10 mouse cellular contexts compared by ENCODE assay signal in genomic region chr13:75941518-75942295, GRCm38 (mm10). TPM values are rescaled to one million over a fixed set of nuclear protein-coding genes. Genes with fewer than 3 reads are reported as not detected.
DNase-seq lines count a peak whose midpoint lies in the region; ATAC-seq and TF ChIP-seq lines count a peak whose summit lies in the region.
"Had no signal": no experiment of that assay in that cellular context is flagged by ENCODE, and none has a peak within 500 bp of the region (broad histone marks: within the 10 kb centered on the region; RNA-seq: fewer than 3 reads in every experiment).

No protein-coding gene starts in this region.

- no peaks in the 10 kb centered on the region for H3K27me3 ChIP-seq in kidney, embryonic 15.5 days
- H3K27me3 ChIP-seq in hindbrain, embryonic 13.5 days = no peaks in the 10 kb centered on the region
- H3K27me3 ChIP-seq in midbrain, embryonic 15.5 days (replicated peaks) = no peaks in the 10 kb centered on the region
- H3K27me3 ChIP-seq in thymus, adult 2 months (ENCODE audit: control insufficient read depth, insufficient read depth, low read length) = peaks cover 6% of the 10 kb centered on the region; the same call in 1 of the 2 replicates

- peaks cover 26% of the 10 kb centered on the region for H3K36me3 ChIP-seq in kidney, embryonic 15.5 days
- H3K36me3 ChIP-seq in hindbrain, embryonic 13.5 days = peaks cover 18% of the 10 kb centered on the region
- peaks cover 18% of the 10 kb centered on the region for H3K36me3 ChIP-seq in midbrain, embryonic 15.5 days (replicated peaks)
- no peaks in the 10 kb centered on the region for H3K36me3 ChIP-seq in thymus, adult 2 months (ENCODE audit: control insufficient read depth, insufficient read depth, low read length)

- ATAC-seq in kidney, embryonic 15.5 days (replicated peaks; ENCODE audit: low FRiP score) = no peak
- ATAC-seq in hindbrain, embryonic 13.5 days (ENCODE audit: low FRiP score) = no peak
- peak; percentile 26; the same call in 1 of the 2 replicates for ATAC-seq in midbrain, embryonic 15.5 days (replicated peaks)

- 77% methylated on average over 5 of the region's 5 CpGs for WGBS in kidney, embryonic 15.5 days
- WGBS in hindbrain, embryonic 13.5 days = 50% methylated on average over 5 of the region's 5 CpGs
- 55% methylated on average over 5 of the region's 5 CpGs for WGBS in midbrain, embryonic 15.5 days
- 96% methylated on average over 5 of the region's 5 CpGs for WGBS in thymus, adult 2 months

- H3K4me2 ChIP-seq in kidney, embryonic 15.5 days = peak overlapping the region; percentile 44
- peak overlapping the region; percentile 46 for H3K4me2 ChIP-seq in hindbrain, embryonic 13.5 days
- peak overlapping the region; percentile 44 for H3K4me2 ChIP-seq in midbrain, embryonic 15.5 days

- H3K9ac ChIP-seq in kidney, embryonic 15.5 days = no peak overlapping the region
- H3K9ac ChIP-seq in hindbrain, embryonic 13.5 days = peak overlapping the region; percentile 30; the same call in 1 of the 2 replicates
- no peak overlapping the region for H3K9ac ChIP-seq in midbrain, embryonic 15.5 days

- peak overlapping the region; percentile 23 for H3K4me3 ChIP-seq in kidney, embryonic 15.5 days (replicated peaks)
- peak overlapping the region; percentile 24 for H3K4me3 ChIP-seq in hindbrain, embryonic 13.5 days
- H3K4me3 ChIP-seq in midbrain, embryonic 15.5 days = peak overlapping the region; percentile 22
- no peak overlapping the region for H3K4me3 ChIP-seq in thymus, adult 2 months (ENCODE audit: control insufficient read depth, insufficient read depth, low read length)

- H3K9me3 ChIP-seq in kidney, embryonic 15.5 days (replicated peaks) = no peaks in the 10 kb centered on the region
- no peaks in the 10 kb centered on the region for H3K9me3 ChIP-seq in hindbrain, embryonic 13.5 days
- H3K9me3 ChIP-seq in midbrain, embryonic 15.5 days = no peaks in the 10 kb centered on the region

- H3K4me1 ChIP-seq in kidney, embryonic 15.5 days = peaks cover 13% of the 10 kb centered on the region
- peaks cover 20% of the 10 kb centered on the region for H3K4me1 ChIP-seq in hindbrain, embryonic 13.5 days (replicated peaks)
- H3K4me1 ChIP-seq in midbrain, embryonic 15.5 days = peaks cover 20% of the 10 kb centered on the region
- H3K4me1 ChIP-seq in thymus, adult 2 months (replicated peaks; ENCODE audit: control insufficient read depth, insufficient read depth, low read length) = no peaks in the 10 kb centered on the region; the same call in 1 of the 2 replicates

- DNase-seq in kidney, postnatal 25 days = no peak
- DNase-seq in embryo, embryonic 11 days = peak; percentile 17
- no peak for DNase-seq in ovary, postnatal 10 days (ENCODE audit: low spot score)
- DNase-seq in thymus, adult 2 months = no peak
- DNase-seq in cerebellum, adult 9-10 months = no peak
- DNase-seq: thymus, postnatal 4 days had no signal

- TF ChIP-seq CTCF in thymus, adult 2 months (IDR thresholded peaks at IDR 0.05; ENCODE audit: borderline replicate concordance, control insufficient read depth, extremely low read depth, insufficient read depth, low read length, poor library complexity) = no peak

- H3K27ac ChIP-seq in kidney, embryonic 15.5 days = 0 out of 2 replicates have a peak overlapping the region, but pooled peaks have one; percentile 6
- no peak overlapping the region for H3K27ac ChIP-seq in hindbrain, embryonic 13.5 days
- H3K27ac ChIP-seq in midbrain, embryonic 15.5 days = 0 out of 2 replicates have a peak overlapping the region, but pooled peaks have one; percentile 2
- no peak overlapping the region for H3K27ac ChIP-seq in thymus, adult 2 months (ENCODE audit: control insufficient read depth, insufficient read depth, low read length)

- no peak for TF ChIP-seq POLR2A in thymus, adult 2 months (IDR thresholded peaks at IDR 0.05; ENCODE audit: control insufficient read depth, extremely low read depth, insufficient read depth, low read length, poor library complexity)

RNA-seq across cellular contexts. Expression of gene Rhobtb3, which starts 2.0 kb away (rescaled TPM):
- 37.5 and 40.9 TPM in 2 replicates for polyA plus RNA-seq in kidney, embryonic 15.5 days (2015; fragmentation: Nextera tagmentation; extraction: Ambion mirVana)
- 23.7 and 25.7 TPM in 2 replicates for polyA plus RNA-seq in hindbrain, embryonic 13.5 days (2015; fragmentation: Nextera tagmentation; extraction: Ambion mirVana)
- 22.9 and 23.2 TPM in 2 replicates for polyA plus RNA-seq in midbrain, embryonic 15.5 days (2015; fragmentation: Nextera tagmentation; extraction: Ambion mirVana)
- 0.61 and 1.4 TPM in 2 replicates for polyA plus RNA-seq in thymus, adult 2 months (2012; rRNA removed)

RNA-seq across cellular contexts. Expression of gene Spata9, which starts 25.2 kb away (rescaled TPM):
- polyA plus RNA-seq in kidney, embryonic 15.5 days (2015; fragmentation: Nextera tagmentation; extraction: Ambion mirVana) = 0.84 and 0.87 TPM in 2 replicates
- polyA plus RNA-seq in hindbrain, embryonic 13.5 days (2015; fragmentation: Nextera tagmentation; extraction: Ambion mirVana) = 2.4 and 2.7 TPM in 2 replicates
- polyA plus RNA-seq in midbrain, embryonic 15.5 days (2015; fragmentation: Nextera tagmentation; extraction: Ambion mirVana) = 2.2 and 3.6 TPM in 2 replicates
- polyA plus RNA-seq in thymus, adult 2 months (2012; rRNA removed) = not detected in 2 replicates
- polyA plus RNA-seq: liver, adult 2 months had no signal

Comparison
In these comparisons a context has a peak if more than half of its experiments do, and no peak if none do; other contexts are left out.
1. H3K27ac ChIP-seq: peak in kidney, embryonic 15.5 days (single experiment) and midbrain, embryonic 15.5 days (single experiment); none in hindbrain, embryonic 13.5 days (single experiment) and thymus, adult 2 months (single experiment).
2. Peak in every context shown above with its lines, with median percentiles within 50 percentile points of each other: H3K4me2 ChIP-seq.